Mouse (Mus musculus) frontal cortex, adult 2 months (tissue): ENCODE measurements around the gene Kctd11. TPM values are rescaled to one million over a fixed set of nuclear protein-coding genes. Genes with fewer than 3 reads are reported as not detected.

Experiments
- polyA plus RNA-seq: library from polyadenylated mRNA; depleted of rRNA; stranded (reverse); fragments of >200 nt; gene quantifications from 2 replicates; pipeline ENCODE4 v1.2.3, GENCODE M21; 2012; rRNA removed

Gene Kctd11
- polyA plus RNA-seq, 1 experiment, result 1.8 TPM

Other genes starting within 250 kb of the Kctd11 start
- 136 and 154 TPM in 2 replicates for gene Fxr2, start 248.4 kb downstream of the Kctd11 start, polyA plus RNA-seq
- 0.34 TPM in 1 of 2 replicates, not detected in the other for gene Sox15, start 226.1 kb downstream of the Kctd11 start, polyA plus RNA-seq
- gene Mpdu1, start 218.8 kb downstream of the Kctd11 start, polyA plus RNA-seq, result 104 and 113 TPM in 2 replicates
- gene Cd68, start 215.3 kb downstream of the Kctd11 start, polyA plus RNA-seq, result 13.7 TPM in 2 replicates
- gene Eif4a1, start 209.0 kb downstream of the Kctd11 start, polyA plus RNA-seq, result 365 and 370 TPM in 2 replicates
- 138 and 154 TPM in 2 replicates for gene Senp3, start 199.3 kb downstream of the Kctd11 start, polyA plus RNA-seq
- 5.3 and 5.4 TPM in 2 replicates for gene Tnfsf13, start 195.6 kb downstream of the Kctd11 start, polyA plus RNA-seq
- 17.1 and 20.6 TPM in 2 replicates for gene Tnfsf12, start 185.6 kb downstream of the Kctd11 start, polyA plus RNA-seq
- gene Tnfsfm13, start 185.3 kb downstream of the Kctd11 start, polyA plus RNA-seq, result 2.9 and 4.9 TPM in 2 replicates
- 30.9 and 32.6 TPM in 2 replicates for gene Polr2a, start 122.8 kb downstream of the Kctd11 start, polyA plus RNA-seq
- gene Slc35g3, start 119.4 kb downstream of the Kctd11 start, polyA plus RNA-seq, result not detected in 2 replicates
- gene Zbtb4, start 115.5 kb downstream of the Kctd11 start, polyA plus RNA-seq, result 45.7 and 51.4 TPM in 2 replicates
- gene Chrnb1, start 85.5 kb downstream of the Kctd11 start, polyA plus RNA-seq, result 1.4 and 1.9 TPM in 2 replicates
- 18.4 and 22.0 TPM in 2 replicates for gene Fgf11, start 79.5 kb downstream of the Kctd11 start, polyA plus RNA-seq
- 0.48 and 0.62 TPM in 2 replicates for gene Tmem102, start 75.8 kb downstream of the Kctd11 start, polyA plus RNA-seq
- not detected in 2 replicates for gene Gm39566, start 66.1 kb downstream of the Kctd11 start, polyA plus RNA-seq
- gene Spem2, start 62.9 kb downstream of the Kctd11 start, polyA plus RNA-seq, result not detected in 2 replicates
- gene Spem1, start 59.2 kb downstream of the Kctd11 start, polyA plus RNA-seq, result 0.42 and 0.58 TPM in 2 replicates
- gene Nlgn2, start 43.6 kb downstream of the Kctd11 start, polyA plus RNA-seq, result 116 and 125 TPM in 2 replicates
- gene Tmem256, start 42.9 kb downstream of the Kctd11 start, polyA plus RNA-seq, result 183 and 212 TPM in 2 replicates
- gene Plscr3, start 35.0 kb downstream of the Kctd11 start, polyA plus RNA-seq, result 33.6 and 37.6 TPM in 2 replicates
- gene Tnk1, start 22.7 kb downstream of the Kctd11 start, polyA plus RNA-seq, result 0.14 and 0.17 TPM in 2 replicates
- not detected in 2 replicates for gene Tmem95, start 3.4 kb downstream of the Kctd11 start, polyA plus RNA-seq
- gene Acap1, start 14.1 kb upstream of the Kctd11 start, polyA plus RNA-seq, result 0.24 and 0.27 TPM in 2 replicates
- 0.67 and 1.00 TPM in 2 replicates for gene 2810408A11Rik, start 19.6 kb upstream of the Kctd11 start, polyA plus RNA-seq
- 98.0 and 101 TPM in 2 replicates for gene Neurl4, start 19.7 kb upstream of the Kctd11 start, polyA plus RNA-seq
- gene Gps2, start 32.5 kb upstream of the Kctd11 start, polyA plus RNA-seq, result 64.6 and 69.0 TPM in 2 replicates
- 630 and 714 TPM in 2 replicates for gene Eif5a, start 40.6 kb upstream of the Kctd11 start, polyA plus RNA-seq
- 20.1 and 20.6 TPM in 2 replicates for gene Ybx2, start 54.4 kb upstream of the Kctd11 start, polyA plus RNA-seq
- 1.4 and 2.1 TPM in 2 replicates for gene Slc2a4, start 66.8 kb upstream of the Kctd11 start, polyA plus RNA-seq
- 0.10 and 0.34 TPM in 2 replicates for gene Cldn7, start 83.4 kb upstream of the Kctd11 start, polyA plus RNA-seq
- gene Ctdnep1, start 99.8 kb upstream of the Kctd11 start, polyA plus RNA-seq, result 117 and 133 TPM in 2 replicates
- 118 and 119 TPM in 2 replicates for gene Elp5, start 101.1 kb upstream of the Kctd11 start, polyA plus RNA-seq
- 291 and 371 TPM in 2 replicates for gene Gabarap, start 109.7 kb upstream of the Kctd11 start, polyA plus RNA-seq
- 38.9 and 42.2 TPM in 2 replicates for gene Phf23, start 114.4 kb upstream of the Kctd11 start, polyA plus RNA-seq
- 34.9 and 35.3 TPM in 2 replicates for gene Dvl2, start 119.2 kb upstream of the Kctd11 start, polyA plus RNA-seq
- 69.8 and 74.0 TPM in 2 replicates for gene Acadvl, start 134.0 kb upstream of the Kctd11 start, polyA plus RNA-seq
- 697 and 762 TPM in 2 replicates for gene Dlg4, start 135.5 kb upstream of the Kctd11 start, polyA plus RNA-seq
- gene Asgr1, start 172.7 kb upstream of the Kctd11 start, polyA plus RNA-seq, result 2.4 and 3.6 TPM in 2 replicates
- gene Asgr2, start 211.2 kb upstream of the Kctd11 start, polyA plus RNA-seq, result 0.18 and 0.46 TPM in 2 replicates
- 0.42 and 0.92 TPM in 2 replicates for gene Mgl2, start 248.9 kb upstream of the Kctd11 start, polyA plus RNA-seq